23 mouse cellular contexts compared by ENCODE assay signal in the genomic region with DNA sequence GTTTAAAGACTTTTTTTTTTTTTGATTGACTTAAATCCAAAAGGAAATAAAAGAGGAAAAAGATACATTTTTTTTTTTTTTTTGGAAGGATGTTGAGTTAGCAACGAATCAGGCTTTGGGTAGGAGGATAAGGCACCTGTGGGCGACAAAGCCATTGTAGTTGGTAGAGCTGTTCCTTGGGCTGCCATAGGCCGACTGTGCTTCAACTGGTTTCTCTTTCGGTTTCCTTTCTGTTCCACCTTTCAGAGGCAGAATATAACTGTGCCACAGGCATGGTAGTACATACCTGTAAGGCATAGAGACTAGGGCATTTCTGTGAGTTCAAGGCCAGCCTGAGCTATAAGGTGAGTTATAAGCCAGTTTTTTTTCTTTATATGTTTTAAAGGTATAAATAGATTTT. TPM values are rescaled to one million over a fixed set of nuclear protein-coding genes. Genes with fewer than 3 reads are reported as not detected.
DNase-seq lines count a peak whose midpoint lies in the region; ATAC-seq lines count a peak whose summit lies in the region.
"Had no signal": no experiment of that assay in that cellular context is flagged by ENCODE, and none has a peak within 500 bp of the region (broad histone marks: within the 10 kb centered on the region; RNA-seq: fewer than 3 reads in every experiment).

No protein-coding gene starts in this region.

- H3K9me3 ChIP-seq in midbrain, embryonic 16.5 days (replicated peaks; ENCODE audit: control insufficient read depth, low read length, poor library complexity, severe bottlenecking): no peaks in the 10 kb centered on the region
- 0 out of 2 replicates have a peak, but pooled peaks cover 3% of the 10 kb centered on the region for H3K9me3 ChIP-seq in forebrain, embryonic 16.5 days (ENCODE audit: control insufficient read depth, low read length)
- H3K9me3 ChIP-seq: forebrain, embryonic 10.5 days; forebrain, embryonic 13.5 days; heart, embryonic 10.5 days; heart, embryonic 13.5 days; hindbrain, embryonic 12.5 days; hindbrain, embryonic 15.5 days had no signal

- WGBS in midbrain, embryonic 16.5 days: 95% methylated on average over 4 of the region's 4 CpGs
- 87% methylated on average over 4 of the region's 4 CpGs for WGBS in forebrain, embryonic 16.5 days

- peak; percentile 68 for ATAC-seq in CD4-positive, CD25-positive, alpha-beta regulatory T cell, adult 4 months
- ATAC-seq in activated CD4-positive, CD25-positive, alpha-beta regulatory T cell, adult 4 months: peak; percentile 77
- ATAC-seq in midbrain, embryonic 16.5 days: no peak
- no peak for ATAC-seq in forebrain, embryonic 16.5 days
- ATAC-seq: forebrain, embryonic 13.5 days; forebrain, postnatal 0 days; intestine, embryonic 16.5 days had no signal

- H3K4me2 ChIP-seq in midbrain, embryonic 16.5 days (ENCODE audit: low read length): no peak overlapping the region
- no peak overlapping the region for H3K4me2 ChIP-seq in forebrain, embryonic 16.5 days (ENCODE audit: low read length)
- H3K4me2 ChIP-seq: forebrain, embryonic 13.5 days; heart, embryonic 13.5 days; hindbrain, embryonic 12.5 days; hindbrain, embryonic 15.5 days had no signal

- H3K4me1 ChIP-seq in midbrain, embryonic 16.5 days (ENCODE audit: control insufficient read depth, insufficient read depth, low read length): 0 out of 2 replicates have a peak, but pooled peaks cover 5% of the 10 kb centered on the region
- H3K4me1 ChIP-seq in forebrain, embryonic 16.5 days (replicated peaks; ENCODE audit: control insufficient read depth, insufficient read depth, low read length): peaks cover 2% of the 10 kb centered on the region; the same call in 1 of the 2 replicates
- H3K4me1 ChIP-seq: forebrain, embryonic 10.5 days; forebrain, embryonic 13.5 days; hindbrain, embryonic 12.5 days had no signal

- H3K4me3 ChIP-seq in midbrain, embryonic 16.5 days (ENCODE audit: low read depth, low read length): no peak overlapping the region
- H3K4me3 ChIP-seq in forebrain, embryonic 16.5 days (replicated peaks; ENCODE audit: low read length): no peak overlapping the region
- H3K4me3 ChIP-seq: forebrain, embryonic 10.5 days; forebrain, embryonic 13.5 days; heart, adult 2 months; heart, embryonic 10.5 days; heart, embryonic 13.5 days; hindbrain, embryonic 12.5 days; hindbrain, embryonic 15.5 days had no signal

- no peak overlapping the region for H3K27ac ChIP-seq in midbrain, embryonic 16.5 days (ENCODE audit: low read length)
- no peak overlapping the region for H3K27ac ChIP-seq in forebrain, embryonic 16.5 days (ENCODE audit: low read length)
- H3K27ac ChIP-seq: forebrain, embryonic 10.5 days; forebrain, embryonic 13.5 days; heart, adult 2 months; heart, embryonic 10.5 days; heart, embryonic 13.5 days; hindbrain, embryonic 12.5 days; hindbrain, embryonic 15.5 days had no signal

- peaks cover 8% of the 10 kb centered on the region; the same call in 1 of the 2 replicates for H3K36me3 ChIP-seq in splenic B cell, adult 2 months (ENCODE audit: control insufficient read depth, insufficient read depth, low read length, poor library complexity, severe bottlenecking)
- H3K36me3 ChIP-seq in midbrain, embryonic 16.5 days (ENCODE audit: control insufficient read depth, insufficient read depth, low read length): peaks cover 15% of the 10 kb centered on the region
- peaks cover 18% of the 10 kb centered on the region for H3K36me3 ChIP-seq in forebrain, embryonic 16.5 days (ENCODE audit: control insufficient read depth, insufficient read depth)

- no peaks in the 10 kb centered on the region for H3K27me3 ChIP-seq in splenic B cell, adult 2 months (ENCODE audit: control insufficient read depth, insufficient read depth, low read length, poor library complexity, severe bottlenecking)
- H3K27me3 ChIP-seq in midbrain, embryonic 16.5 days (ENCODE audit: control insufficient read depth, insufficient read depth, low read depth, low read length): no peaks in the 10 kb centered on the region
- H3K27me3 ChIP-seq in forebrain, embryonic 16.5 days (replicated peaks; ENCODE audit: control insufficient read depth, insufficient read depth, low read length): no peaks in the 10 kb centered on the region
- H3K27me3 ChIP-seq: forebrain, embryonic 13.5 days; heart, embryonic 13.5 days; hindbrain, embryonic 12.5 days; hindbrain, embryonic 15.5 days had no signal

- H3K9ac ChIP-seq in midbrain, embryonic 16.5 days (ENCODE audit: low read depth, low read length): no peak overlapping the region
- H3K9ac ChIP-seq in forebrain, embryonic 16.5 days (replicated peaks; ENCODE audit: low read depth, low read length): no peak overlapping the region
- H3K9ac ChIP-seq: forebrain, embryonic 13.5 days; forebrain, postnatal 0 days; heart, embryonic 13.5 days; hindbrain, embryonic 12.5 days; hindbrain, embryonic 15.5 days had no signal

- intact Hi-C loops in left cerebral cortex, postnatal 10 days (cut with DNase I): no loop called here

- DNase-seq in CD4-positive helper T cell, adult 2 months (ENCODE audit: low read depth, low spot score): peak; percentile 40
- peak; percentile 15 for DNase-seq in splenic B cell, adult 2 months (ENCODE audit: low read depth, low spot score)
- DNase-seq in left cerebral cortex, postnatal 10 days (ENCODE audit: extremely low spot score in 1 of 2, low spot score in 2 of 2): no peak
- DNase-seq: adrenal gland, postnatal 10 days; adrenal gland, postnatal 36 days; B cell, adult 2 months; cerebellum, adult 18-20 months; cerebellum, adult 9-10 months; cerebellum, postnatal 14 days; forebrain, postnatal 0 days; gastrocnemius, postnatal 25 days; heart, adult 2 months had no signal

RNA-seq across cellular contexts. Expression of gene Ppp4r2, which starts 11.6 kb away (rescaled TPM):
- polyA plus RNA-seq in CD4-positive, CD25-positive, alpha-beta regulatory T cell, adult 4 months (2017; shearing (Covaris generic)): 10 to 100 TPM; 23.9 to 41.8 TPM
- 10 to 100 TPM; 25.0 to 27.7 TPM for polyA plus RNA-seq in activated CD4-positive, CD25-positive, alpha-beta regulatory T cell, adult 4 months (2017; shearing (Covaris generic))
- polyA plus RNA-seq in midbrain, embryonic 16.5 days (2015; fragmentation: Nextera tagmentation; extraction: Ambion mirVana): 16.2 and 19.2 TPM in 2 replicates
- 10 to 100 TPM; 60.3 to 72.8 TPM for total RNA-seq in left cerebral cortex, postnatal 10 days (2021)
- 22.6 and 23.9 TPM in 2 replicates for polyA plus RNA-seq in forebrain, embryonic 16.5 days (2015; fragmentation: Nextera tagmentation; extraction: Ambion mirVana)

Comparison
In these comparisons a context has a peak if more than half of its experiments do, and no peak if none do; other contexts are left out.
1. DNase-seq: peak in CD4-positive helper T cell, adult 2 months (single experiment) and splenic B cell, adult 2 months (single experiment); none in left cerebral cortex, postnatal 10 days (0 of 2).
2. ATAC-seq: peak in CD4-positive, CD25-positive, alpha-beta regulatory T cell, adult 4 months (single experiment) and activated CD4-positive, CD25-positive, alpha-beta regulatory T cell, adult 4 months (single experiment); none in midbrain, embryonic 16.5 days (single experiment) and forebrain, embryonic 16.5 days (single experiment).